Mouse (Mus musculus) brain, embryonic 14.5 days (tissue): ENCODE measurements around the gene Ptpru.

Experiments used
- CTCF ChIP-seq: fragments of 200-500 bp; IDR thresholded peaks from 2 replicates; pipeline ENCODE4 v1.5.1; 2012; ENCODE audit warnings: inconsistent platforms, mild to moderate bottlenecking, moderate library complexity, borderline replicate concordance; ENCODE audit not compliant: insufficient read depth, insufficient read length; ENCODE audit errors: extremely low read depth
- POLR2A ChIP-seq: fragments of 200-500 bp; IDR thresholded peaks from 2 replicates; pipeline ENCODE4 v1.6.1; 2012; ENCODE audit warnings: mild to moderate bottlenecking, inconsistent platforms, borderline replicate concordance; ENCODE audit not compliant: poor library complexity, insufficient read depth, insufficient read length, severe bottlenecking; ENCODE audit errors: extremely low read depth

DNA sequence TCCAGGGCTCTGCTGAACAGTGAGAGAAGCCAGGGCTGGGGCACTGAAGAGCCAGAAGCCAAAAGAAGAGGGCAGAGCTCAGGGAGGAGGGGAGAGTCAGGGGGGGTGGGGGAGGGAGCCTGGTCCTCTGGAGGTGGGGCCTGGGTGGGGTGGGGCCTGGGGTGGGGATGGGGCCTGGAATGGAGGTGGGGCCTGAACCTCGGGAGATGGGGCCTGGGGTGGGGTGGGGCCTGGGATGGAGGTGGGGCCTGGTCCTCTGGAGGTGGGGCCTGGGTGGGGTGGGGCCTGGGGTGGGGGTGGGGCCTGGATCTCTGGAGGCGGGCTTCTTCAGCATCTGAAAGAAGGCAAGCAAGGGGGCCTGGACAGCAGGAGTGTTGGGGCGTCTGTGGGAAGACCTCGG, 39.1 kb downstream of the Ptpru start:
- TF ChIP-seq CTCF (no peak), POLR2A (no peak)
